Mouse (Mus musculus): ENCODE results near the gene Trip11.

Trip11 gene

DNA sequence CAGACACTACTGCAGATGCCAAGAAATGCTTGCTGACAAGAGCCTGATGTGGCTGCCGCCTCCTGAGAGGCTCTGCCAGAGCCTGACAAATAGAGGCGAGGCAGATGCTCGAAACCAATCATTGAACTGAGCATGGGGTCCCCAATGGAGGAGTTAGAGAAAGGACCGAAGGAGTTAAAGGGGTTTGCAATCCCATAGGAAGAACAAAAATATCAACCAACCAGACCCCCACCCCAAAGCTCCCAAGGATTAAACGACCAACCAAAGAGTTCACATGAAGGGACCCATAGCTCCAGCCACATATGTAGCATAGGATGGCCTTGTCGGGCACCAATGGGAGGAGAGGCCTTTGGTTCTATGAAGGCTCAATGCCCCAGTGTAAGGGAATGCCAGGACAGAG, 2.7 kb downstream of the Trip11 start:
- POLR2A ChIA-PET: interaction anchor here in 2 of 4 experiments (0.6 to 5.5 kb wide), 5 partner anchors 13 to 218 kb away, joined by 3 to 36 read pairs (median 6); partner anchors contain the start of genes Atxn3 (in 1 of the 2) and Slc24a4 (in 1 of the 2)
- CTCF ChIA-PET: no interaction called here

DNA sequence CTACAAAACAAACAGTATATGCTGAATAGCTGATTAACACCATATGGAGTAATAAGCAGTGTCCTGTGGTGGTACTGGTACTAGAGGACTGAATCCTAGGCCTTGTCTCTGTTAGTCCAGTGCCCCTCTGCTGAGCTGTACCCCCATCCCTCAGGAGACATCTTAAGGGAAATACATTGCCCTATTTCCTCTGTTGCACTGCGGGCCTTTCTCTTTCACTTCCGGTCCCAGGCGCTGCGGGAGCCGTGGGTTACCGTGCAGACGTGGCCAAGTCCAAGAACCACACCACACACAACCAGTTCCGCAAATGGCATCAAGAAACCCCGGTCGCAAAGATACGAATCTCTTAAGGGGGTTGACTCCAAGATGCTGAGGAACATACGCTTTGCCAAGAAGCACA, 7.2 kb downstream of the Trip11 start:
- POLR2A ChIA-PET: interaction anchor here in 3 of 4 experiments (0.6 to 2.0 kb wide), 3 partner anchors 14 to 29 kb away, joined by 3 to 4 read pairs (median 3); no protein-coding TSS in a partner anchor
- CTCF ChIA-PET: no interaction called here

DNA sequence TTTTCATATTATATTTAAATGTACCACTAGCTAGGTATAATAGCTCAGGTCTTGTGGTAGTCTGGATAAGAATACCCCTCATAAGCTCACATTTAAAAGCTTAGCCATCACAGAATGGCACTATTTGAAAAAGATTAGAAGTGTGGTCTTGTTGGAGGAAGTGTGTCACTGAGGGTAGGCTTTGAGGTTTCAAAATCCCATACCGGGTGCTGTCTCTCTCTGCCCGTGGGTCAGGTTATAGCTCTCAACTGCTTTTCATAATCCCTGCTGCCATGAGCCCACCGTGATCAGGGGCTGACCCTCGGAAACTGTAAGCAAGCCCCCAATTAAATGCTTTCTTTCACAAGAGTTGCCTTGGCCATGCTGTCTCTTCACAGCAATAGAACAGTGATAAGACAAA, 8.2 kb downstream of the Trip11 start:
- ChIA-PET POLR2A (interaction anchor here in 2 of 4 experiments (0.8 to 2.0 kb wide), 4 partner anchors 8 to 23 kb away, joined by 3 to 4 read pairs (median 4); partner anchors contain the start of gene Trip11 (in 2 of the 2)), CTCF (interaction anchor here in 1 of 4 experiments (1.0 kb wide), 1 partner anchor 9 kb away, joined by 3 read pairs; the partner anchor contains the start of gene Trip11)

DNA sequence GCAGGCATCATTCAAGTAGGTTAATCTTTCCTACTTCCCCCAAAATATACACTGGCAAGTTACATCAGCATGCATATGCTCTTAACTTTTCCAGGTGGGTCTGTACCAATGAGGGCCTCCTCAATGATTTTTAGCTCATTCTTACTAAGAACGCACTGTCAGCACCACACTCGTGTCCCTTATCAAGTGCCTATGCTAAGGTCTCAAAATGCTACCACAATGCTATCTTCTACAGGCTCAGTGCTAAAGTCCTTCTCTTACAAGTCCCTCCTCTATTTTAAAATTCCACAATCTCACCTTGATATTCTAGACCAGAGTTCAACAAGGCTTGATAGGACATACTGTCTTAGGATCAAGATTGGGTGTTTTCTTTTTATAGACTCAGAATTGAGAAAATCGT, 8.9 kb downstream of the Trip11 start:
- ChIA-PET CTCF (interaction anchor here in 1 of 4 experiments (1.0 kb wide), 1 partner anchor 9 kb away, joined by 3 read pairs; the partner anchor contains the start of gene Trip11), POLR2A (interaction anchor here in 2 of 4 experiments (0.8 to 2.0 kb wide), 4 partner anchors 9 to 24 kb away, joined by 3 to 4 read pairs (median 4); partner anchors contain the start of gene Trip11 (in 2 of the 2))

DNA sequence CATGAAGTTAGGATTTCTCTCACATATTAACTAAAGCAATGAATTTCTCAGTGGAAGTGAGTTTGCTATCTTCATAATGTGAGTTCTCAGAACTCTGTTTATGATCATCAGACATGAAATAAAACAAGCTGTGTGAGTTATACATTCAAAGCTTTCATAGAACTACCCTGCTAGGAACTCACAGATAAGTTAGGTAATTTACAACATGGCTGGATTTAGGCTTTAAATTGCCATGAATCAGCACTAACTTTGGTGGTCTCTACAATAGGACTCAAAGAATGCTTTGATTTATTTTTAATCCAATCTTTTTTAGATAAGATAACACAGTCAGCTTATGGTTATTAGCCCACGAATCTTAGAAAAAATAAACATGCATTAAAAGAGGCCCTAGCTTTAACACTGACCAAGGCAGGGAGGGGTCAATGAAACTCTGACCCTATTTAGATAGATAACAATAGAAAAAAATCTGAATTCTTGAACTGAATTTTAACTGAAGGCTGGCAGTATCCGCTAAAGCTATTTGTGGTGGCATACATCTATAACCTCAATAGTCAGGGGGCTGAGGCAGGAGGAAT, 13.3 kb downstream of the Trip11 start:
- ChIA-PET CTCF (no interaction called here), POLR2A (interaction anchor here in 1 of 4 experiments (0.7 kb wide), 2 partner anchors 11 to 832 kb away, joined by 3 to 4 read pairs; no protein-coding TSS in a partner anchor)

DNA sequence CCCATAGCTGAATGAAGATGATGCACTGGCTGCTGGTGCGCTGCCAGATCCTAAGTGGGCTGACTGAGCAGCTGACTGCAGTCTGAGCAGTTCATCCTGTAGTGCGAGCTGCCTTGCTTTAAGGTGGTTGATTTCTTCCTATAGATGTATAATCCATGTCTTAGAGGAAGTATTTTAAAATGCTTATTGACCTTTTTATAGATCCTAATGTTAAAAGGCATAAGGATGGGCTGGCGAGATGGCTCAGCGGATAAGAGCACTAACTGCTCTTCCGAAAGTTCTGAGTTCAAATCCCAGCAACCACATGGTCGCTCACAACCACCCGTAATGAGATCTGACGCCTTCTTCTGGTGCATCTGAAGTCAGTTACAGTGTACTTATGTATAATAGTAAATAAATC, 14.1 kb downstream of the Trip11 start:
- POLR2A ChIA-PET: no interaction called here

DNA sequence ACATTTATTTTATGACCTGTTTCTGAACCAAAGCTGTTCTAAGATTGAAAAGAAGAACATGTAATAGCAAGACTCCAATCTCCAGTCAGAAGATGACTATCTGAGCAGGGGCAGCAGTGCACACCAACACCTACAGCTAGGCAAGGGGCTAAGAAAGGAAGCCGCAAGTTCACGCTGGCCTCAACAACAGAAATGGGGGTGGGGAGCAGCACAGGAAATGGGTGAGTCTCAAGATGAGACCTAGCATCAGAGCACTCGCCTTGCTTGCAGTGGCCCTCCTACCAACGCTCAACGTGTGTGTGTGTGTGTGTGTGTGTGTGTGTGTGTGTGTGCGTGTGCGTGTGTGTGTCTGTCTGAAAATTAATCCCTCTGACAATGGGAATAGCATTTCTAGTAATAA, 16.0 kb downstream of the Trip11 start:
- ChIA-PET POLR2A (no interaction called here), CTCF (interaction anchor here in 1 of 4 experiments (1.0 kb wide), 1 partner anchor 41 kb away, joined by 3 read pairs; no protein-coding TSS in a partner anchor)

More for the DNA sequence above, 14.1 kb downstream of the Trip11 start:
- CTCF ChIA-PET: no interaction called here

DNA sequence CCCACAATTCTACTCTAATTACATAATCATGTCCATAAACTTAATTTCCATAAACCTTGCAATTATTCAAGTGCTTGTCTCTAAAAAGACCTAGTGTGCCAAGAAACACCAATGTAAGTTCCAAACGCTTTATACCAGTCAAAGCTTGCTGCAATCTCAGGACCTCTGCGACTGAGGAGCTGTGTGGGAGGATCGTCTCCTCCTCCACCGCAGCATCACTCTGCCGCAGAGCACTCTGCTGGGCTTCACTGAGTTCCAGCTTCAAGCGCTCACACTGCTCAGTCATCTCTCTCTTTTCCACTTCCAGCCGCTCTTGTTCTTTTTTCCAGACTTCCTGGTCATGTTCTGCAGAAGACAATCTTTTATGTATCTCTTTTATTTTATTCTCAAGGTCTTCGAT, 19.8 kb downstream of the Trip11 start:
- ChIA-PET CTCF (no interaction called here), POLR2A (interaction anchor here in 1 of 4 experiments (0.6 to 2.7 kb wide), 3 partner anchors 10 to 1604 kb away, joined by 3 to 10 read pairs (median 4); partner anchors contain the start of gene Trip11)

DNA sequence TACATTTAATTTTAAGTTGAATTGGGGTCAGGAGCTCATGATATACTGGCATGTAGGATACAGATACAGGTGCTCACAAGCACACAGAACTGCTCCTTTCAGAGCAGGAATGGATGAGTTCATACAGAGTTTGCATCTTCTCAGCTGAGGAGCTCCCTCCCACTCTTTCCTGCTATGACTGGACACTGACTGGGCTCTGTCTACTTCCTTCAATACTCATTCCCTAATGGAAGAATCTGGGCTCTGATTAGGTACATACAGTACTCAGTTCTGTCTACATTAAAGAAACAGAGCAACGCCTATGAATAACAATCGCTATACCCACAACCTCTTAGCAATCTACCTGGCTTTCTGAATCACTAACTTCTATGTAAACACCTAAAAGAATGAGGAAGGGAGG, 20.2 kb downstream of the Trip11 start:
- ChIA-PET POLR2A (interaction anchor here in 1 of 4 experiments (2.7 kb wide), 1 partner anchor 21 kb away, joined by 10 read pairs; the partner anchor contains the start of gene Trip11), CTCF (interaction anchor here in 1 of 4 experiments (0.7 kb wide), 1 partner anchor 491 kb away, joined by 3 read pairs; no protein-coding TSS in a partner anchor)

DNA sequence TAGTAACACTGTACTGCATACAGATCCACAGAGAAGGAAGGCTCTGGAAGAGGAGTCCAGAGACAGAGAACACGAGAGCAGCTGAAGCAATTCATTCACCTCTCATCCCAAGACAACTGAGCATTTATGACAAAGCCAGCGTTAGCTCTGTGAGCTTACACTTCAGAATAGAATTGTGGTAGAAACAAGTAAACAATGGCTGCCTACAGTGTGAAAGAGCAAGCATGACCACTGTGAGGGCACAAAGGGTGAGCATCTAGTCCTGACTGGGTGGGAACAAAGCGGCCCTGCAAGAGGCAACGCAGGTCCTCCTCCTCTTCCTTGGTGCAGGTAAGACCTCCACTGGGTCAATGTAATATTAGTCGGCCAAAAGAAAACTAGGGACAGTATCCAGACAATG, 22.0 kb downstream of the Trip11 start:
- ChIA-PET CTCF (no interaction called here), POLR2A (interaction anchor here in 2 of 4 experiments (1.0 to 2.7 kb wide), 4 partner anchors 15 to 22 kb away, joined by 3 to 10 read pairs (median 4); partner anchors contain the start of gene Trip11 (in 1 of the 2))

DNA sequence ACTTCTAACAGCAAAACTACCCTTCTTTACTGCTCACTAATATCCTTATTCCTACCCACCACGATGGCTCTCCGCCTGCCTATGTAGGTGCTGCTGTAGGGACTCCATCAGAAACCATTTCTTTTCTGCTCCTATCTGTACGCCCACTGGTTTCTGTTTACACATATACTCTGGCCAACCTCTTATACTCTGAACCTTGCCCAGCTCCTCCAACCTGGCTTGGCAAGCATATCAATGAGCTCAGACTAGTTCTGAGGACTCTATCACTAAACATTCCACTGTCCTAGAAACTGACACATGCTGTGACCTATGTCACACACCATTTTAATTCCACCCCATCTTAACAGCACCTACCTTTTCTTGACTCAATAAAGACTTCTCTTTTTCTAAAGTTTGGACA, 23.7 kb downstream of the Trip11 start:
- POLR2A ChIA-PET: no interaction called here

DNA sequence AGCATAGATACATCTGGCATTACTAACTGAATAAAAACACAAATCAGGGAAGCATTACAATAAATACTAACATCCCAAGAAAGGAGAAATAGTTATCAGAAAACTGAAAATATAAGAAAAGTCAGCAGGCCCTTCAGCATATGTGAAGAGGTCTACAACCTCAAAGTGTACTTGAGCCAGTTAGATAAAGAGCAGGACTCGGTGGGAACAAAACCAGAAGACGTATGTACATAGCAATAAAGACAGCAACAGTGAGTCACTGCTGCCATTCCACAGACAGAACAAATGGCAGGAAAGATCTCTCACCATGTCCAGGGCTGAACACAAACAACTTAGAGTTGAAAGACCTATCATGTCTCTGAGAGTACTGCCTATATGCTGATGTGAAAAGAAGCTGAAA, 24.8 kb downstream of the Trip11 start:
- POLR2A ChIA-PET: no interaction called here
- CTCF ChIA-PET: no interaction called here

More for the DNA sequence above, 23.7 kb downstream of the Trip11 start:
- CTCF ChIA-PET: no interaction called here

DNA sequence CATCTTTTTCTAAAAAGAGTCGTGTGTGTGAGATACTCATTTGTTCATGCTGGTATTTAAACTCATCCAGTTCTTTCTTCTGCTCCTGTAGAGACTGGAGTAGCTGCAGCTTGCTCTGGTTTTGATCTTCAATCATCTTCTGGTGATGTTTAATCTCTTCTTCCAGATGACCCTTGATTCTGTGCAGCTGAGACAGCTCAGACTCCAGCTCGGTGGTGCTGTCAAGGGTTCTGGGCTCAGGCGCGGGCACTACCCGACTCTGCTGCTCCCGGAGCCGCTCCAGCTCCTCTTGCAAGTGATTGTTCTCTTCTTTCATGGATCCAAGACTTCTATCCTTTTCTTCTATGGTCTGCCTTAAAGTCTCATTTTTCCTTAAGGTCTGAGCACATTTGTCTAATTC, 28.1 kb downstream of the Trip11 start:
- POLR2A ChIA-PET: interaction anchor here in 3 of 4 experiments (0.6 to 2.3 kb wide), 4 partner anchors 19 to 1677 kb away, joined by 3 to 10 read pairs (median 5); partner anchors contain the start of gene Trip11 (in 1 of the 3)
- CTCF ChIA-PET: interaction anchor here in 1 of 4 experiments (0.6 kb wide), 1 partner anchor 10 kb away, joined by 3 read pairs; no protein-coding TSS in a partner anchor

DNA sequence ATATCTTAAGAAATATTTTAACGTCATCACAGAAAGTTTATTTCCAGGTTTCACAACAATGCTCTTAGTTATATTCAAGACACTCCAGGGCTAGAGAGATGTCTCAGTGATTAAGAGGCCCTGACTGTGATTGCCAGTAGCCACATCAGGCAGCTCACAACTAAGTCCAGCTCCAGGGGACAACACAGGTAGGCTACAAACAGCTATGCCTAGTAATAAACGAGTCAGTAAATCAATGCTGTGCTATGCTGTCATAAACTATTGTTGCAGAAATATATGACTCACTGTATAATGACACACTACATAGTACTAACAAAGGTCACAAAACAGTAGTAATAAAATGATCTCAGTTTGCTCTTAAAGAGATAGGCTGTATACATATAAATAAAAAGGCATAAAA, 36.7 kb downstream of the Trip11 start:
- ChIA-PET POLR2A (interaction anchor here in 3 of 4 experiments (0.6 to 2.3 kb wide), 4 partner anchors 10 to 1392 kb away, joined by 3 to 8 read pairs (median 3); no protein-coding TSS in a partner anchor), CTCF (interaction anchor here in 1 of 4 experiments (0.7 kb wide), 1 partner anchor 97 kb away, joined by 3 read pairs; no protein-coding TSS in a partner anchor)

DNA sequence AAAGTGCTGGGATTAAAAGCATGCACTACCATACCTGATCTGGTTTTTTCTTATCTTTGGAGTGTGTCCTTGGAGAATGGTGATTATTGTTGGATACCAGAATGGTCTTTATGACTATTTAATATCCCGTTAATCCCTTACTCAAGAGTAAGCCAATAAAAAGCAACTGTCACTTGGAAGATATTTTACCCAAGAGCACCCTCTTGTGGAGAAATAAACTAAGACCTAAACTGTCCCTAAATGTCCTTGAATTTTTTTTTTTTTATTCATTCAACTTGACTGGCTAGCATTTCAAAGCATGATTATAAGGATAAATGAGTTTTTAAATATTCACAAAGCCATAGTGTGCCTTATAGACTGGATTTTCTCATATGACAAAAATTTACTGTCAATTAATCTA, 38.0 kb downstream of the Trip11 start:
- POLR2A ChIA-PET: interaction anchor here in 2 of 4 experiments (0.7 to 1.0 kb wide), 2 partner anchors 83 to 1393 kb away, joined by 3 read pairs; no protein-coding TSS in a partner anchor
- CTCF ChIA-PET: no interaction called here

DNA sequence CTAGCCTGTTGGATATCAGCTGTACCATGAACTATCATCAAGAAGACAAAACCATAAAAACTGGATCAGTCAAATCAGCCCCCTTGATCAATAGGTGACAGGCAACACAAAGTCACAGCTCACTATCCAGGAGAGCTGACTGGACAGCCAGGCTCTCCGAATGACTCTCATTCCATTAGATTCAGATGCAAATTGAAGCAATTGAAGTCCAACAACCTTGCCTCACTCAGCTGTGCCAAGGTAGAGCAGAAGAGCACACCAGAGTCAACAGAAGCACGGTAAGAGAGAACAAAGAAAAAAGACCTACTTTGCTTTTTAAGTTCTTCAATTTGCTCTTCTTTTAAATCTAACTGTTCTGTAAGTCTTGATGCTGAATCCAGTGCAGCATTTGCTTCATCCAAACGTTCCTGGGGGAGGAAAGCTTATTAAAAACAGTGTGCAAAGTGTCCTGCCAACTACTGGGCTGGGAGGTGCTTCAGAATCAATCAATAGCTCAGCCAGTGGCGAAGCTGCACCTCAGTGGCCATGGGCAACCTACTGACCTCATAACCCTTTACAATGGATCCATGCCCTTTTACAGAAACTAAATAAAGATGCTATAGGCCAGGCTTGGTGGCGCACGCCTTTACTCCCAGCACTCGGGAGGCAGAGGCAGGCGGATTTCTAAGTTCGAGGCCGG, 50.6 kb downstream of the Trip11 start:
- ChIA-PET CTCF (no interaction called here), POLR2A (interaction anchor here in 3 of 4 experiments (0.5 to 1.4 kb wide), 9 partner anchors 8 to 283 kb away, joined by 3 to 10 read pairs (median 3); partner anchors contain the start of gene Trip11 (in 1 of the 3))

DNA sequence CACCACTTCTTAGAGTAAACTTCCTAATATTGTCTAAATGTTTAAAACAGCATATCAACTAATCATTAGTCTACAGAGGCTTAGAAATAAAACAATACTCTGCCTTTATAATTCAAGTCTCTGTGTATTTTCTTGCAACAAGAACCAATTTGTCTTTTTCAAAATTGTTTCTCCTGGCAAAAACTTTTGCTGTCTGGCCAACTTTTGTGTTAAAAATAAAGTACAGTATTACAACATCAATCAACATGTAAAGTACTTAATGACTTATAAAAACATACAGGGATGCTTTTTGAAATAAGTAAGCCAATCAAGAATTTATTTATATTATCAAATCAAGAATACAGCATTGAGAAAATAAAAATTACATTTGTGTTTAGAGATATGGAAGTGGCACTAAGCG, 52.8 kb downstream of the Trip11 start:
- POLR2A ChIA-PET: no interaction called here

DNA sequence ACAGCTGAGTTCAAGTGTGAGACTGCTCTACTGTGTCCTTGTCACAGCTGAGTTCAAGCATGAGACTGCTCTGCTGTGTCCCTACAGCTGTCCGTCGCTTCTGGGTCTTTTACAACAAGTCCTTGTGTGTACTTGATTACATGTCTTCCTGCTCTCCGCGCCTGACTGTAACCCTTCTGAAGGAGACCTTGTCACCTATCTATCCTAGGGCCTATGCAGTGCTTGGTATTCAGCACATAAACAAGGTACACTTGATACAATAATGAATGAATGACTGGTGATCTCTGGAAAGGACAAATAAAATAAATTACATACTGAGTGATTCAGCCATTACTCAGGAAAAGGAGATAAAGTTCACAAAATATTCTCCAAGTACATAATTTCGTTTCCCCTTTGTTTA, 55.1 kb downstream of the Trip11 start:
- POLR2A ChIA-PET: no interaction called here
- CTCF ChIA-PET: interaction anchor here in 1 of 4 experiments (0.6 kb wide), 1 partner anchor 10 kb away, joined by 3 read pairs; no protein-coding TSS in a partner anchor

More for the DNA sequence above, 52.8 kb downstream of the Trip11 start:
- CTCF ChIA-PET: no interaction called here

DNA sequence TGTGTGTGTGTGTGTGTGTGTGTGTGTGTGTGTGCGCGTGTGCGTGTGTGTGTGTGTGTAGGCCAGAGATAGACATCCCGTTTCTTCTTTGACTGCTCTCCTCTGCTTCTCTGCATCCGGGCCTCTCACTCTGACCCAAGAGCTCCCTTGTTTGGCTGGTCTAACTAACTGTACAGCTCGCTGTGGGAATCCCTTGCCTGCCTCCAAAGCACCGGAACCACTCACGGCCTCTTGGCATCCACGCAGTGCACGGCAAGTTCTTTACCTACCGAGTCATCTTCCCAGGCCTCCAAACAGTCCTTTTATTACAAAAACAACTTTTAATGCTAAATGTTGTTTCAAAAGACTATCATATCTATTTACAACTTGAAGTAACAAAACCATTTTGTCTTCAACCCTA, 58.7 kb downstream of the Trip11 start:
- POLR2A ChIA-PET: interaction anchor here in 2 of 4 experiments (0.6 to 1.0 kb wide), 6 partner anchors 8 to 1190 kb away, joined by 3 to 8 read pairs (median 4); no protein-coding TSS in a partner anchor
- CTCF ChIA-PET: interaction anchor here in 2 of 4 experiments (0.6 kb wide), 3 partner anchors 25 to 244 kb away, joined by 4 to 6 read pairs (median 4); no protein-coding TSS in a partner anchor

All from embryonic stem cell, embryonic (primary cell).